Mouse (Mus musculus): ENCODE measurements around the gene Rab3il1. TPM values are rescaled to one million over a fixed set of nuclear protein-coding genes. Genes with fewer than 3 reads are reported as not detected.

Gene Rab3il1
- polyA plus RNA-seq, 1 experiment from 2014 or later = 22.1 TPM

- no peaks in the 10 kb centered on the region for H3K4me1 ChIP-seq (ENCODE audit: control insufficient read depth, insufficient read depth, low read depth, low read length)
- H3K27me3 ChIP-seq (replicated peaks; ENCODE audit: control insufficient read depth, insufficient read depth, low read length) = no peaks in the 10 kb centered on the region
- H3K27ac ChIP-seq (ENCODE audit: low read depth, low read length) = no peak overlapping the region
- peak; percentile 80; the same call in 1 of the 2 replicates for ATAC-seq
- H3K4me3 ChIP-seq (ENCODE audit: low read length) = no peak overlapping the region
- H3K9ac ChIP-seq (ENCODE audit: low read depth, low read length) = no peak overlapping the region
- H3K36me3 ChIP-seq (ENCODE audit: control insufficient read depth, insufficient read depth, low read length) = no peaks in the 10 kb centered on the region
- H3K9me3 ChIP-seq (ENCODE audit: control insufficient read depth, low read length) = no peaks in the 10 kb centered on the region
- WGBS = 22% methylated on average over 3 of the region's 3 CpGs
- H3K4me2 ChIP-seq (ENCODE audit: low read length) = no peak overlapping the region
Observed at GRCm38 (mm10) chr19:10000330-10000729, 1.1 kb upstream of the Rab3il1 start.

DNA sequence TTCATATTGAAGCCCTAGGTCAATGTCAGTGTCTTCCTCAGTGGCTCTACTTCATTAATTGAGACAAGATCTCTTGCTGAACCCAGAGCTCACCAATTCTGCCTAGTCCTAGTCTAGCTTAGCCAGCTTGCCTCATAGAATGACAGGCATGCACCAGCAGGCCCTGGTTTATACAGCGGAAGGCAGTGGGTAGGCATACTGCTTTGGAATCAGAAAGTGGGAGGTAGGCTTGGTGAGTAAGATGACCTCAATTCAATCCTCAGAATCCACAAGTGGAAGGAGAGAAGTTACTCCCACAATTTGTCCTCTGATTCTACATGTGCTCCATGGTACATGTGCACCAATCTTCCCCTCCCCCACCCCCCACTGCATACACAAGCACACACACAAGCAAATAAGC, 2.2 kb downstream of the Rab3il1 start:
- Histone ChIP-seq H3K4me1 (ENCODE audit: control insufficient read depth, insufficient read depth, low read depth, low read length) (no peaks in the 10 kb centered on the region), H3K9ac (ENCODE audit: low read depth, low read length) (no peak overlapping the region), H3K4me3 (ENCODE audit: low read length) (no peak overlapping the region), H3K27ac (ENCODE audit: low read depth, low read length) (no peak overlapping the region), H3K36me3 (ENCODE audit: control insufficient read depth, insufficient read depth, low read length) (no peaks in the 10 kb centered on the region), H3K9me3 (ENCODE audit: control insufficient read depth, low read length) (no peaks in the 10 kb centered on the region), H3K27me3 (replicated peaks; ENCODE audit: control insufficient read depth, insufficient read depth, low read length) (no peaks in the 10 kb centered on the region), H3K4me2 (ENCODE audit: low read length) (no peak overlapping the region)
- ATAC-seq = no peak
- WGBS = 95% methylated on average over 1 of the region's 1 CpGs

DNA sequence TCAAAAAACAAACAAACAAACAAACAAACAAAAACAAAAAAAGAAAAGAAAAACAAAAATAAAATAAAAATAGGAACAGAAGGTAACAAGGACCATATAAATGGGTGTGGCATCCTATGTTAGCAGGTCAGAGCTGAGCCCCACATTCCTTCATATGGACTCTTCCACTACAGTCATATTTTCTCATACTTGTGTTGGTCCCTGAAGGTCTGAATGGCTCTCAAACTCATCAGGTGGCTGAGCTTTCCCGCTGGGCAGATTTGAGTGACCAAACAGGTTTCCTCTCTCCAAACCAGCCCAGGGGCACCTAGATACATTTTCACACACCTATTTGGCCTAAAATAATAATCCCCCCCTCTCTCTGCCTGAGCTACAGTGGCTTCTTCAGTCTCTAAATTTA, 9.9 kb downstream of the Rab3il1 start:
- no peaks in the 10 kb centered on the region for H3K9me3 ChIP-seq (ENCODE audit: control insufficient read depth, low read length)
- no peaks in the 10 kb centered on the region for H3K4me1 ChIP-seq (ENCODE audit: control insufficient read depth, insufficient read depth, low read depth, low read length)
- no peak overlapping the region for H3K9ac ChIP-seq (ENCODE audit: low read depth, low read length)
- no peak for ATAC-seq
- H3K4me3 ChIP-seq (ENCODE audit: low read length) = no peak overlapping the region
- H3K4me2 ChIP-seq (ENCODE audit: low read length) = no peak overlapping the region
- WGBS = 73% methylated on average over 1 of the region's 1 CpGs
- no peaks in the 10 kb centered on the region for H3K27me3 ChIP-seq (replicated peaks; ENCODE audit: control insufficient read depth, insufficient read depth, low read length)
- H3K27ac ChIP-seq (ENCODE audit: low read depth, low read length) = no peak overlapping the region
- H3K36me3 ChIP-seq (ENCODE audit: control insufficient read depth, insufficient read depth, low read length) = no peaks in the 10 kb centered on the region

GRCm38 (mm10) chr19:10012827-10013278, 11.4 kb downstream of the Rab3il1 start:
- peaks cover 4% of the 10 kb centered on the region; the same call in 1 of the 2 replicates for H3K4me1 ChIP-seq (ENCODE audit: control insufficient read depth, insufficient read depth, low read depth, low read length)
- H3K36me3 ChIP-seq (ENCODE audit: control insufficient read depth, insufficient read depth, low read length) = no peaks in the 10 kb centered on the region
- no peak overlapping the region for H3K4me3 ChIP-seq (ENCODE audit: low read length)
- H3K9ac ChIP-seq (ENCODE audit: low read depth, low read length) = no peak overlapping the region
- no peak overlapping the region for H3K4me2 ChIP-seq (ENCODE audit: low read length)
- ATAC-seq = no peak
- no peaks in the 10 kb centered on the region for H3K9me3 ChIP-seq (ENCODE audit: control insufficient read depth, low read length)
- H3K27ac ChIP-seq (ENCODE audit: low read depth, low read length) = peak overlapping the region; percentile 17; the same call in 1 of the 2 replicates
- no peaks in the 10 kb centered on the region for H3K27me3 ChIP-seq (replicated peaks; ENCODE audit: control insufficient read depth, insufficient read depth, low read length)
- WGBS = 58% methylated on average over 6 of the region's 6 CpGs

GRCm38 (mm10) chr19:10013348-10013747, 11.9 kb downstream of the Rab3il1 start:
- Histone ChIP-seq H3K27me3 (replicated peaks; ENCODE audit: control insufficient read depth, insufficient read depth, low read length) (no peaks in the 10 kb centered on the region), H3K36me3 (ENCODE audit: control insufficient read depth, insufficient read depth, low read length) (no peaks in the 10 kb centered on the region), H3K9me3 (ENCODE audit: control insufficient read depth, low read length) (no peaks in the 10 kb centered on the region), H3K4me2 (ENCODE audit: low read length) (no peak overlapping the region), H3K4me1 (ENCODE audit: control insufficient read depth, insufficient read depth, low read depth, low read length) (peaks cover 5% of the 10 kb centered on the region), H3K9ac (ENCODE audit: low read depth, low read length) (no peak overlapping the region), H3K4me3 (ENCODE audit: low read length) (no peak overlapping the region), H3K27ac (ENCODE audit: low read depth, low read length) (no peak overlapping the region)
- no peak for ATAC-seq
- 57% methylated on average over 3 of the region's 3 CpGs for WGBS

GRCm38 (mm10) chr19:10013913-10014312, 12.4 kb downstream of the Rab3il1 start:
- H3K4me3 ChIP-seq (ENCODE audit: low read length) = no peak overlapping the region
- H3K4me2 ChIP-seq (ENCODE audit: low read length) = no peak overlapping the region
- no peaks in the 10 kb centered on the region for H3K36me3 ChIP-seq (ENCODE audit: control insufficient read depth, insufficient read depth, low read length)
- no peak overlapping the region for H3K9ac ChIP-seq (ENCODE audit: low read depth, low read length)
- no peak overlapping the region for H3K27ac ChIP-seq (ENCODE audit: low read depth, low read length)
- no peak for ATAC-seq
- WGBS = 79% methylated on average over 5 of the region's 5 CpGs
- no peaks in the 10 kb centered on the region for H3K9me3 ChIP-seq (ENCODE audit: control insufficient read depth, low read length)
- H3K27me3 ChIP-seq (replicated peaks; ENCODE audit: control insufficient read depth, insufficient read depth, low read length) = no peaks in the 10 kb centered on the region
- H3K4me1 ChIP-seq (ENCODE audit: control insufficient read depth, insufficient read depth, low read depth, low read length) = peaks cover 11% of the 10 kb centered on the region

- WGBS = 84% methylated on average over 13 of the region's 13 CpGs
- H3K27me3 ChIP-seq (replicated peaks; ENCODE audit: control insufficient read depth, insufficient read depth, low read length) = no peaks in the 10 kb centered on the region
Observed at GRCm38 (mm10) chr19:10014824-10015223, 13.4 kb downstream of the Rab3il1 start.

GRCm38 (mm10) chr19:10015442-10015841, 14.0 kb downstream of the Rab3il1 start:
- Histone ChIP-seq H3K9me3 (ENCODE audit: control insufficient read depth, low read length) (no peaks in the 10 kb centered on the region), H3K36me3 (ENCODE audit: control insufficient read depth, insufficient read depth, low read length) (no peaks in the 10 kb centered on the region), H3K27ac (ENCODE audit: low read depth, low read length) (no peak overlapping the region), H3K4me3 (ENCODE audit: low read length) (no peak overlapping the region), H3K4me1 (ENCODE audit: control insufficient read depth, insufficient read depth, low read depth, low read length) (peaks cover 18% of the 10 kb centered on the region), H3K4me2 (ENCODE audit: low read length) (no peak overlapping the region), H3K27me3 (replicated peaks; ENCODE audit: control insufficient read depth, insufficient read depth, low read length) (no peaks in the 10 kb centered on the region), H3K9ac (ENCODE audit: low read depth, low read length) (no peak overlapping the region)
- ATAC-seq = no peak
- WGBS = 67% methylated on average over 4 of the region's 4 CpGs

More at GRCm38 (mm10) chr19:10014824-10015223, 13.4 kb downstream of the Rab3il1 start:
- Histone ChIP-seq H3K4me3 (ENCODE audit: low read length) (no peak overlapping the region), H3K4me1 (ENCODE audit: control insufficient read depth, insufficient read depth, low read depth, low read length) (peaks cover 18% of the 10 kb centered on the region), H3K9me3 (ENCODE audit: control insufficient read depth, low read length) (no peaks in the 10 kb centered on the region), H3K36me3 (ENCODE audit: control insufficient read depth, insufficient read depth, low read length) (no peaks in the 10 kb centered on the region), H3K4me2 (ENCODE audit: low read length) (no peak overlapping the region), H3K27ac (ENCODE audit: low read depth, low read length) (no peak overlapping the region), H3K9ac (ENCODE audit: low read depth, low read length) (no peak overlapping the region)
- ATAC-seq = no peak

DNA sequence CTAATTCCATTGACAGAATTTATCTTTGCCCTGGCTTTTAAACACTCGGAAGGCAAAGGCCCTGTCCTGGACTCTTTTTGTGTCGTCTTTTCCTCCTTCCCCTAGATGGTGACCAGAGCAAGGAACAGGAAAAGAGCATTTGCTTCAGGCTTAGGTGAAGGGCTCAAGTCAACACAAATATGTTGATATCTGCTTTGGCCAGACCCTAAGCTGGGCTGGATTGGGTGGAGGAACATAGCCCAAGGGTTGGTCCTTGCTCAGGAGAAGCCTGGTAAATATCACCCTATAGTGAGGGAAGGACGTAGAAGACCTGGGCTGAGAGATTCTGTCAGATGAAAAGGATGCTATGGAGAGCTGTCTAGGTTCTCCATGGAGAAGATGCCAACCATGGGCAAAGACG, 14.7 kb downstream of the Rab3il1 start:
- no peak for ATAC-seq

More for the DNA sequence above, 14.7 kb downstream of the Rab3il1 start:
- Histone ChIP-seq H3K9me3 (ENCODE audit: control insufficient read depth, low read length) (no peaks in the 10 kb centered on the region), H3K36me3 (ENCODE audit: control insufficient read depth, insufficient read depth, low read length) (no peaks in the 10 kb centered on the region), H3K4me3 (ENCODE audit: low read length) (no peak overlapping the region), H3K27ac (ENCODE audit: low read depth, low read length) (no peak overlapping the region), H3K4me1 (ENCODE audit: control insufficient read depth, insufficient read depth, low read depth, low read length) (peaks cover 18% of the 10 kb centered on the region), H3K4me2 (ENCODE audit: low read length) (no peak overlapping the region), H3K9ac (ENCODE audit: low read depth, low read length) (no peak overlapping the region), H3K27me3 (replicated peaks; ENCODE audit: control insufficient read depth, insufficient read depth, low read length) (no peaks in the 10 kb centered on the region)
- WGBS = 90% methylated on average over 4 of the region's 4 CpGs

Data from hindbrain, embryonic 16.5 days (tissue).